Mouse (Mus musculus) ovary, postnatal 36 days (tissue): ENCODE data around the gene Mepce.

Source experiments
- DNase-seq: peaks from one replicate; pipeline ENCODE4 v3.0.0; 2022; ENCODE audit warnings: low spot score, mixed read lengths

The Mepce gene

DNA sequence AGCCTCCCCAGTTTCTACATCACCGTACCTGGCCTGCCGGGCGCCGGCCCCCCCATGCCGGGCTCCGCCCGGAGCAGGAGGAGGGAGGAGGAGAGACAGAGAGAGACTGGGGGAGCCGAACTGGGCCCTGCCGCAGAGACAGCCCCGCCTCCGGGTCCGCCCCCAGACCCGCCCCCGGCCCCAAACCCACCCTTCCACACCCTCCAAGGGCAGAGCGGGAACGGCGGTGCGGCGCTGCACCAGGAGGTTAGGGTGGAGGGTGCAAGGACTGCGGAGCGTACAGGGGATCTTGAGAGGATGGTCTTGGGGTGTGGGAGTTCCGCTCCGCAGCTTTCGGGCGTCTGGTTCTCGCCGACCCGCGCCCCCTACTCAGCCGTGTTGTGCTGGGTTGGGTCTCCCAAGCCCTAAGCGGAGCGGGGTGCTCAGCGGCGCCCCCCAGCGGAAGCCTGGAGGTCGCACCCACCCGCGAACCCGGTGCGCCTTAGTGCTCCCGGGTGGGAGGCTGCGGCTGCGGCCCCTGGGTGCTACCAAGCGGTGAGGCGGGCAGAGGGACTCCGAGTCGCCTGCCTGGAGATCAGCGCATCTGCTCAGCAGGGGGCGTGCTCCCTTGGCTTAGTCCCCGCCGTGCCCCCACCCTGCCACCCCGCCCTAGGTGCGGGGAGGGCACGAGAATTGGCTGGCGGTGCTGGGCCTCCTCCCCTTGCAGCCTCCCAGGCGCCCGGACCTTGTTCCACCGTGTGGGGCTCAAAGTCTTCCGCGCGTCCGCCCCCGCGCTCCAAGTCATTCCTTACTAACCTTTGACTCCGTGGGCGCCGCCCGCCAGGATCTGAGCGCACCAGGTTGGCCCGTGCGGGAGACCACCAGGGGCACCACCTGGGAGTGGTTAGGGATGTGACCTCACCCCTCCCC, 46.2 kb downstream of the Mepce start, which contains the start of gene Nyap1:
Gene Nyap1 (minus strand): TSS at position 585 of the 909 bp plus-strand sequence.
- peak; percentile 82 for DNase-seq

DNA sequence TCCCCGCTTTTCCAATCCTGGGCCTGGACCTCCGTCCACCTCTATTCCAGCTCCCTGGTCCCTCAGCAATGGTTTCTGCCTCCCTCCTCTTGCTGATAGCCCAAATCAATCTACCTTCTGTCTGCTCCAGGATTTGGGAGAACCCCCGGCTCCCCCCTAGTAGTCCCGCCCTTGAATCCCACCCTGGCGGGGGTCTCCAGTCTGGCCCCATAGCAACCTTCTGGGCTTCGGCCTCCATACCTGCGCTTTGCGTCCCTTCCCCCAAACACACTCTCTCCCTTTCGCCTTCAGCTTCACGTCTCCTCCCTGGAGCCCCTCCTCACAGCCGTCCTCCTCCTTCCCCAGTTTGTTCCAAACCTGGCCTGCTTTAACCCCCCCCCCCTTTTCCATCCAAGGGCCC, 46.9 kb downstream of the Mepce start:
- no peak for DNase-seq

DNA sequence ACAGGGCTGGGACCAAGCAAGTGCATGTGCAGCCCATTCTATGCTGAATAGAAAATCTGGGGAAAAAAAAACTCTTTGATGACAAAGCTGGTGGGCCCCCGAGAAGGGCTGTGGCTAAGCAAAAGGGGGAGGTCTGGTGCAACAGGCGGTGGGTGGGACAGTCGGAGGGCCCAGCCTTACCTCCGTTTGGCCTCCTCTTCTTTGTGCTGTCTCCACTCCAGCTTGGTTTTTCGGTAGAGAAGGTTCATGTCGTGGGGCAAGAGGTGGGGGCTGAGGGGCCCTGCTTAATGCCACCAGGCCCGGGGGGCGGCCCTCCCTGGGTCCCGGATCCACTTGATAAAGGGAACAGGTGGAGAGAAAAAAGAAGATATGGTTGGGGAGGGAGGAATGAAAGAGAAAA, 48.0 kb downstream of the Mepce start:
- DNase-seq, result no peak

DNA sequence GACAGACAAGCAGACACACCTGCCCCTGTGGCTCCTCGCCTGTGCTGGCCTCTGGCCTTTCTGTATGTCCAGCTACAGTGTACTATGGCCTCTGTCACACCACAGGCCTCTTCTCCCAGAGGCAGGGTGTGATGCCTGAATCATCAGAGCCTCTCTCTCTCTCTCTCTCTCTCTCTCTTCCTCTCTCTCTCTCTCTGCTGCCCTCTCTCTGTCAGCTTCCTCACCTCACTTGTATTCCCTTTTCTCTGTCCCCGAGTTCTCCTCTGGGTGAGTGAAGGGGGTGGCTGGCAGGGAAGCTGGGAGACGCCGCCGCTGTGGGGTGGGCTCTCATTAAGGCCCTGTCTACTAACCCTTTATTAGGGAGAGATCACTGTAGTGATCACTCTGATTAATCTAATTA, 48.9 kb downstream of the Mepce start:
- DNase-seq, result no peak

DNA sequence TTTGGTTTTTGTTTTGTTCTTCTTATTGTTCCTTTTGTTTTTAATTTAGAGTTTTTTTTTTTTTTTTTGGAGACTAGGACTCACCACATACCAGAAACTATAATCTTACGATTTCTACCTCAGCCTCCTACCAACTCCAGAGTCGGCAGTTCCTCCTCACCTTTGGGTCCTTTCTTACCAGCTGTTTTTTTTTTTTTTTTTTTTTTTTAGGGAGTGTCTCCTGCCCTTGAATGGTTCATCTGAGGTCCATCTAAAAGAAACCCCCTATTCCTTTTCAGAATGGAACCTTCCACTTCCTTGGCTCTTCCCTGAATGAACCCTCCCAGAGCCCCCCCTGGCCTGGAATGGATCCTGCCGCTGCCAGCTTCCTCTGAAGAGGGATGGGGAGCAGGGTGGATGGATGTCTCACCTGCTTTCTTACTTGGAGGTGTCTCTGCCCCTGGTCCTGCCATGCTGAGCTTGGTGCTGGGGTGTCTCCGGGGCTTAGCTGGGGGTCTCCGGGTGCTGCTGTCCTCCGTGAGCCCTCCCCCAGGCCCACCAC, 50.0 kb downstream of the Mepce start:
- DNase-seq, result no peak

DNA sequence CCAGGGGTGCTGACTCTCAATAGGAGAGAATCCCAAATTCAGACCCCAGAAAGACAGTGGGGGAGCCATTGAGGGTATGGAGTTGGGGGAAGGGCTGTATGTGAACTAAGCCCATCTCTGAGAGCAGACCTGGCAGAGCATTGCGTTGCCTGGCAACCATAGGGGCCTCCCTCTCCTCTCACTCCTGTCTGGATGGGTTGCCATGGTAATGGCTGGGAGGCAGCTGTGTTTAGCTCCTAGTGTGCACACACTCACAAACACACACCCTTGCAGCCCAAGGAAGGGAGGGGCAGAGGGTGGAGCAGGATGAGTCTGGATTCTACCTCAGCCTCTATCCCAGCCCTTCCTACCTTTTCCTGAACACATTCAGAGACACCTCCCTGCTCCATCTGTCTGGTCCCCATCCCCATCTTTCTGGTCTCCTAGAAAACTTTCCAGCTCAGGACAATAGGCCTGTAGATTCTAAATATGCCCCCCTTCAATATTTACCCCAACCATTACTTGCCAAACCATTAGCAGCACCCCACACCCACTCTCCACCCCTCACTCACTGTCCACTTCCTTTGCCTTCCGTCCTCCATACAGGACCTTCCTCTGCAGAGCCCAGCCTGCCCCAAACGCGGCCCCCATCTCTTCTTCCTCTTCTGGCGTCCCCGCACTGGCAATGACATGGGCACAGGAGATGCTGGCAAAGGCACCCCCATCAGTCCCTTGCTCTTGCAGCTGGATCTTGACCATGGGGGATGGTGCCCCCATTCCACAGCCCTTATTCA, 53.0 kb downstream of the Mepce start:
- DNase-seq, result no peak

DNA sequence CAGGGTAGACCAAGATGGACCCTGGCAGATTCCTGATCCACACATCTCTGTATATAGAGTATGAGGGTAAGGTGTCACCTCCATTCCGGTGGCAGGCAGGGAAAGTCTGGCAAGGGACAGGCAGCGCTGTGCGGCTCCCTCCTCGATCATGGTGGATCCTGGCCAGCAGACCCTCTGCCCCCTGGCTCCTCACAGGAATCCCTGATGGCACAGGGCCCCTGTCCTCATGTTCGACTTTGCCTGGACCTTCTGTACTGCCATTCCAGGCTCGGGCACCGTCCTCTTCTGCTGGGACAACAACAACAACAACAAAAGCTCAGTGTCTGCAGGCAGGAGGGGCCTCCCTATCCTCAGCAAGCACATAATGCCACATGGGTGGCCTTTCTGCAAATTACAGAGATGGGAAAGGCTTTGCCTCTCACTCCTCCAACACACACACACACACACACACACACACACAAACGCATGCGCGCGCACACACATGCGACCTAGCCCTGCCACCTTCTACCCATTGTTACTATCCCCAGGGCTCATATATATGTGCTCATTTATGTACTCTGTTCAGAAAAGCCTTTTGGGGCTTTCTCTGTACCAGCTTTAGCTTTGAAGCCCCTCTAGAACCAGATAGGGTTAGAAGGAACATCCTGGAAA, 53.7 kb downstream of the Mepce start:
- no peak for DNase-seq
